Mouse (Mus musculus) megakaryocyte, embryonic 14.5 days (primary cell): ENCODE measurements around the gene Cd300ld4.

Source experiments
- FLI1 ChIP-seq: IDR thresholded peaks from 2 replicates; pipeline ENCODE4 v1.6.1; 2012; ENCODE audit warnings: low read length, inconsistent platforms, mixed read lengths
- GATA1 ChIP-seq: IDR thresholded peaks from 3 replicates; pipeline ENCODE4 v1.6.1; 2012; ENCODE audit warnings: mixed read lengths, low read length, inconsistent platforms, borderline replicate concordance

GRCm38 (mm10) chr11:115052206-115052605 is 25.4 kb upstream of the Cd300ld4 start:
- TF ChIP-seq FLI1 (no peak), GATA1 (no peak)
